Mouse (Mus musculus): ENCODE results near the gene Klk4.

GRCm38 (mm10) chr7:43873674-43874073, 7.3 kb upstream of the Klk4 start:
- no peak for TF ChIP-seq CTCF (IDR thresholded peaks at IDR 0.05; ENCODE audit: insufficient read depth, low read depth, low read length)
- TF ChIP-seq POLR2A (IDR thresholded peaks at IDR 0.05; ENCODE audit: insufficient read depth, low read depth, low read length) = no peak

Measured in olfactory bulb, adult 2 months (tissue).